Mouse (Mus musculus): Measurements from ENCODE around the gene Il9r. TPM values are rescaled to one million over a fixed set of nuclear protein-coding genes. Genes with fewer than 3 reads are reported as not detected.

Gene Il9r
- polyA plus RNA-seq, 1 experiment from 2014 or later = not detected

DNA sequence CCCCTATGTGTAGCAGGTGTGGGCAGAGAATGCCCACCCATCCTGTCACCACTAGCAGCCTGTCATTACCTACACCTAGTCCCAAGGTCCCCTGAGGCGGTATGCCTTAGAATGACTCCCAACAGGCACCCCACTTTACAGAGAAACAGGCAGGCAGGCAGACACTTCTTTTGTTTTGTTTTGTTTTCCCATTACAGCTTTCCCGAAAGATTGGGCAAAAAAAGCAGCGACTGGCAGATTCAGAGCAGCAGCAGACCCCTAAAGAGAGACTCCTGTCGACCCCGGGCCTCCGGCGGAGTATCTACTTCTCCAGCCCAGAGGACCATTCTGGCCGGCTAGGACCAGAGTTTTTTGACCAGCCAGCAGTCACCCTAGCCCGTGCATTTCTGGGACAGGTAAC lies 27.5 kb upstream of the Il9r start:
- H3K4me1 ChIP-seq (ENCODE audit: insufficient read depth, low read length) = peaks cover 42% of the 10 kb centered on the region
- WGBS = 83% methylated on average over 9 of the region's 9 CpGs
- no peaks in the 10 kb centered on the region for H3K9me3 ChIP-seq (ENCODE audit: low read length)
- 0 out of 2 replicates have a peak overlapping the region, but pooled peaks have one; percentile 72 for H3K4me2 ChIP-seq (replicated peaks; ENCODE audit: low read depth, low read length)
- H3K27ac ChIP-seq (ENCODE audit: low read length) = no peak overlapping the region
- no peak for ATAC-seq (ENCODE audit: low FRiP score, low TSS enrichment)
- no peaks in the 10 kb centered on the region for H3K27me3 ChIP-seq (ENCODE audit: insufficient read depth, low read length)
- no peak overlapping the region for H3K4me3 ChIP-seq (ENCODE audit: low read length)
- no peak overlapping the region; the same call in none of the 2 replicates for H3K9ac ChIP-seq (replicated peaks; ENCODE audit: low read length)
- peaks cover 25% of the 10 kb centered on the region for H3K36me3 ChIP-seq (ENCODE audit: insufficient read depth, low read length)

DNA sequence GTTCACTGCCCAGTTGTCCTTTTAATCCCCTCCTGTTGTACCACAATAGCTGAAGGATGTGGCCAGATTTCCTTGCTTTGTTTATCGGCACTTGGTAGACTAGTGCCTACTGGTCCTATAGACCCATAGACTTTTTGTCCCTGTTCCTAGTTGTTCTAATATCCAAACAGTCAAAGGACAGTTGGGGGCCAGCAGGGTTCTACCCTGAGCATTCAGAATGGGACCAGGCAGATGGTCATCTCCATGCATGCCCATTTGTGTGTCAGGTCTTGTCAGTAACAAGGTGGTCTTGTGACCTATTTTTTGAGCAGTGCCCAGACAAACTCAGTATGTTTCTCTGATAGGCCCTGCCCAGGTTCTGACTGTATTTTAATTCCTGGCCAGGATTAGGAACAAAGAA lies 27.0 kb upstream of the Il9r start:
- peaks cover 46% of the 10 kb centered on the region for H3K4me1 ChIP-seq (ENCODE audit: insufficient read depth, low read length)
- no peak for ATAC-seq (ENCODE audit: low FRiP score, low TSS enrichment)
- peak overlapping the region; percentile 89 for H3K27ac ChIP-seq (ENCODE audit: low read length)
- 50% methylated on average over 1 of the region's 1 CpGs for WGBS
- H3K36me3 ChIP-seq (ENCODE audit: insufficient read depth, low read length) = peaks cover 21% of the 10 kb centered on the region; the same call in 1 of the 2 replicates
- peak overlapping the region; percentile 71 for H3K4me3 ChIP-seq (ENCODE audit: low read length)
- peak overlapping the region; percentile 90 for H3K9ac ChIP-seq (replicated peaks; ENCODE audit: low read length)
- no peaks in the 10 kb centered on the region for H3K27me3 ChIP-seq (ENCODE audit: insufficient read depth, low read length)
- H3K4me2 ChIP-seq (replicated peaks; ENCODE audit: low read depth, low read length) = peak overlapping the region; percentile 72
- H3K9me3 ChIP-seq (ENCODE audit: low read length) = no peaks in the 10 kb centered on the region

DNA sequence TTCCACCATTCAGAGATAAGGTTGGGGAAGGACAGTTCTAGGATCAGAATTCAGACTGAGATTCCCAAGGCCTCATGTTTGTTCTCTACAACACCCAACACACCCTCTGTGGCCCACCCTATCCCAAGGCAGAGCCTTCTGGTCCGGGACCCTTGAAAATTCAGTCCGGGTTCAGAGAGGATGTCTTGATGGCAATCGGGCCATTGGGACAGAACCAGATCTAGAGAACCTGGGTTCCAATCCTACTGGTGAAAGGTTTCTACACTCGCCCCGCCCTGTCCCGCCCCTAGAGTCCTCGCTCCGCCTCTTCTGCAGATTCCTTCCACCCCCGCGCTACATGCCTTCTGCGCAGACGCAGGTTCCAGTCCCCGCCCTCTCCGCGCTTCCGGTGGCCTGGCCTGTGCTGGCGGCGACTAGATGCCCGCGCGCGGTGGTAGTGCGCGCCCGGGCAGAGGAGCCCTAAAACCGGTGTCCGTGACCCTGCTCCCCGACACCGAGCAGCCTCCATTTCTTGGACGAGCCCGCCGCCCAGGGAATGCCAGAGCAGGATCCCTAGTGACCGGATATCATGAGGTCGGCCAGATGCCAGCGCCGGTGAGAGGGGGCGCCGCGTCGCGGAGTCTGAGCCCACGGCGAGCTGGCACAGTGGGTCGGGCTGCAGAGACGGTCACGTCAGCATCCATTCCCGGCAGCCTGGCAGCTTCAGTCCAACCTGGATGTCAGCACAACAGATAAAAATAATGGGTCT lies 26.2 kb upstream of the Il9r start, which contains the start of gene Mpg:
Gene Mpg, plus strand, starts transcription at position 382 of the 748 bp plus-strand sequence.
- Histone ChIP-seq H3K9ac (replicated peaks; ENCODE audit: low read length) (peak within 1 kb of the TSS; percentile 90), H3K9me3 (ENCODE audit: low read length) (no peaks in the 10 kb centered on the region), H3K36me3 (ENCODE audit: insufficient read depth, low read length) (peaks cover 19% of the 10 kb centered on the region; the same call in 1 of the 2 replicates), H3K27ac (ENCODE audit: low read length) (peak within 1 kb of the TSS; percentile 89), H3K27me3 (ENCODE audit: insufficient read depth, low read length) (no peaks in the 10 kb centered on the region), H3K4me2 (replicated peaks; ENCODE audit: low read depth, low read length) (peak within 1 kb of the TSS; percentile 72), H3K4me1 (ENCODE audit: insufficient read depth, low read length) (peaks cover 46% of the 10 kb centered on the region), H3K4me3 (ENCODE audit: low read length) (peak within 1 kb of the TSS; percentile 71)
- 3% methylated on average over 47 of the region's 47 CpGs for WGBS
- peak; percentile 77 for ATAC-seq (ENCODE audit: low FRiP score, low TSS enrichment)

DNA sequence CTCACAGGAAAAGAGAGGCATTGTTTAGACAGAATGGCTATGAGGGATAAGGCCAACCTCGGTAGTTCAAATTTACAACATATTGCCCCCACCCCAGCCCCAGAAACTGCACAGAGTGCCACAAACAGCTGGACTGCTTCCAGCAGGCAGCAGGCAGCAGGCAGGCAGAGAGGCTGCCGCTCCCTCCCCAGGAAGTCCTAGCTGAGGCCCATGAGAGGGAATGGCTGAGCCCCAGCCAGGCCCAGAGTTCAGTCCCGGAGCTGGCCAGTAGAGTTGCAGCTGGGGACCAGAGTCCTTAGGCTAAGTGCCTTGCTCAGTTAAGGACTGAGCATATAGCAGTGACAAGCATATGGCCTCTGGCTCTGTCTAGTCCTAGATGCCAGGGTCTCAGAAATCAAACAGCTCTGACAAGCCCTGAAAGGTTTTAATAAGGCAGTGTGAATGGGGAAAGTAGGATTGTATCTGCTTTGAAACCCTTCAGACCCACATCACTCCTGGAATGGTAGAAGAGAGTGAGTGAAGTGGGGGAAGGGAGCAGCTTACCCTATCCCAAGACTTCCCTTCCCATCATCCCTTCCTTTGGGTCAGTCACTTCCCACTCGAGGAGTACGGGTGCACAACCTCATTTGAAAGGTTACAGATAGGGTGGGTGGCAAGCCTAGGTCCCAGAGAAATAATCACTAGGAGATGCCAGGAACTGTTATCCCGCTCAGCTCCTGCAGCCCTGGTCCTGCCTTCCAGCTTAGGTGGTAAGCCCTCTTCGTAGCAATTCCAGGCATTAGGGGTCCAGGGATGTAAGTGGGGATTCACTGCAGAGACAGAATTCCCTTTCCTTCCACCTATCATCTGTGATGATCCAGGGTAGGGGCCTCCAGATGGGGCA lies 25.4 kb upstream of the Il9r start:
- peak overlapping the region; percentile 89 for H3K27ac ChIP-seq (ENCODE audit: low read length)
- WGBS = 54% methylated on average over 7 of the region's 7 CpGs
- no peaks in the 10 kb centered on the region for H3K9me3 ChIP-seq (ENCODE audit: low read length)
- ATAC-seq (ENCODE audit: low FRiP score, low TSS enrichment) = no peak
- H3K9ac ChIP-seq (replicated peaks; ENCODE audit: low read length) = peak overlapping the region; percentile 22; the same call in 1 of the 2 replicates
- peaks cover 54% of the 10 kb centered on the region for H3K4me1 ChIP-seq (ENCODE audit: insufficient read depth, low read length)
- H3K27me3 ChIP-seq (ENCODE audit: insufficient read depth, low read length) = no peaks in the 10 kb centered on the region
- no peak overlapping the region for H3K4me3 ChIP-seq (ENCODE audit: low read length)
- peak overlapping the region; percentile 14 for H3K4me2 ChIP-seq (replicated peaks; ENCODE audit: low read depth, low read length)
- peaks cover 13% of the 10 kb centered on the region; the same call in 1 of the 2 replicates for H3K36me3 ChIP-seq (ENCODE audit: insufficient read depth, low read length)

DNA sequence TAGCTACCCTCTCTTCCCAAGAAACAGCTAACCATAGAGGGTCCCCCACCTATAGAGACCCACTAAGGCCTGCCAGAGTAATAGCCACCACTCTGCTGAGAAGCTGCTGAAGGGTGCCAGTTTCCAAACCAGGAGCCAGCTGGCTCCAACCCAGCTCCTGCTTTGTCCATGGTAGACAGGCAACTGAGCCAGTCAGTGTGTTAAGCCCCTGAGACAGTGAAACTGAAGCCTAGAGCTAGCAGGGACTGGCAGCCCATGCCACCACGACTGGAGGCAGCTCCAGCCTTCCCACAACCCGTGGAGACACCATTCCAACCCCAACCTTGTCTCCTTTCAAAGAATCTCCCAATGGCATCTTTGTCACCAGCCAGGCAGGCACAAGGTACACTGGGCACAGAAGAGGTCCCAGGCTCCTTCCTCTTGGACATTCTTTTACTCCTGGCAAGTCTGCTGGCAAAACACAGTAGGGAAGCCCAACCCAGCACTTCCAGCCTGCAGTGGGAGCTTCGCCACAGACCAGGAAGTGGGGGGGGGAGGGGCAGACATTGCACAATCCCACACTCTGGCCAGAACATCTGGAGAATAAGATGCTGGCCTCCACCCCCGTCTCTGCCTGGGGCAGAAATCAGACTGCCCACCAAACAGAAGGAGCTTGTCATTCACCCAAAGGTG lies 24.5 kb upstream of the Il9r start:
- Histone ChIP-seq H3K4me2 (replicated peaks; ENCODE audit: low read depth, low read length) (peak overlapping the region; percentile 14), H3K4me3 (ENCODE audit: low read length) (no peak overlapping the region), H3K27ac (ENCODE audit: low read length) (peak overlapping the region; percentile 89), H3K4me1 (ENCODE audit: insufficient read depth, low read length) (peaks cover 61% of the 10 kb centered on the region), H3K9me3 (ENCODE audit: low read length) (no peaks in the 10 kb centered on the region), H3K36me3 (ENCODE audit: insufficient read depth, low read length) (peaks cover 8% of the 10 kb centered on the region; the same call in 1 of the 2 replicates), H3K9ac (replicated peaks; ENCODE audit: low read length) (no peak overlapping the region), H3K27me3 (ENCODE audit: insufficient read depth, low read length) (no peaks in the 10 kb centered on the region)
- 19% methylated on average over 4 of the region's 4 CpGs for WGBS
- no peak for ATAC-seq (ENCODE audit: low FRiP score, low TSS enrichment)

DNA sequence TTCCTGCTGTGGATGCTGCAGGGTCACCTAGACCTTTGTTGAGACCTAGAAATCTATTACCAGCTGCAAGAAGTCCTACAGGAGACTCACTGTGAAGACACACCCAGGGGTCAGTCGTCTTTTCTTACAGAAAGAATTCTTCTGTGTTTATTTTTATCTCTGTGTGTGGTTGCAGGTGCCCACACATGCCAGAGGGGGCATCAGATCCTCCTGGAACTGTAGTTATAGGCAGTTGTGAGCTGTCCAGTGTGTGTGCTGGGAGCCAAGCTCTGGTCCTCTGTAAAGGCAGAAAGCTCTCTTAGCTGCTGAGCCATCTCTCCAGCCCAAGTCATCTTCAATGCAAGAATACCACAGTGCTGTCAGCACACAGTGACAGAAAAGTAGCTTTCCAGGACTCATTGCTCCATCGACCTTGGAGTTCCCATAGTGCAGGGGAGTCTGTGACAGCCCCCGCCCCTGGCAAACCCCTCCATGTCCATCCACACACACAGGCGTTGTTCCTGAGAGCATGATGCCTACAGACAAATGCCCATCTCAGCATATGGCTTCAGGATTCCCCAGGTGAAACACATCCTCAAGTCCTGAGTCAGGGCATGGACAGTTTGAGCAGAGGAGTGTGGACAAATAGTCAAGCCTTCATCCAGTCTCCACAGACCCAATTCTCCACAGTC lies 23.4 kb upstream of the Il9r start:
- Histone ChIP-seq H3K9ac (replicated peaks; ENCODE audit: low read length) (no peak overlapping the region), H3K27ac (ENCODE audit: low read length) (no peak overlapping the region; the same call in 1 of the 2 replicates), H3K9me3 (ENCODE audit: low read length) (no peaks in the 10 kb centered on the region), H3K4me2 (replicated peaks; ENCODE audit: low read depth, low read length) (no peak overlapping the region), H3K4me1 (ENCODE audit: insufficient read depth, low read length) (peaks cover 65% of the 10 kb centered on the region), H3K4me3 (ENCODE audit: low read length) (no peak overlapping the region), H3K27me3 (ENCODE audit: insufficient read depth, low read length) (no peaks in the 10 kb centered on the region), H3K36me3 (ENCODE audit: insufficient read depth, low read length) (peaks cover 8% of the 10 kb centered on the region; the same call in 1 of the 2 replicates)
- no peak for ATAC-seq (ENCODE audit: low FRiP score, low TSS enrichment)
- WGBS = 74% methylated on average over 4 of the region's 4 CpGs

DNA sequence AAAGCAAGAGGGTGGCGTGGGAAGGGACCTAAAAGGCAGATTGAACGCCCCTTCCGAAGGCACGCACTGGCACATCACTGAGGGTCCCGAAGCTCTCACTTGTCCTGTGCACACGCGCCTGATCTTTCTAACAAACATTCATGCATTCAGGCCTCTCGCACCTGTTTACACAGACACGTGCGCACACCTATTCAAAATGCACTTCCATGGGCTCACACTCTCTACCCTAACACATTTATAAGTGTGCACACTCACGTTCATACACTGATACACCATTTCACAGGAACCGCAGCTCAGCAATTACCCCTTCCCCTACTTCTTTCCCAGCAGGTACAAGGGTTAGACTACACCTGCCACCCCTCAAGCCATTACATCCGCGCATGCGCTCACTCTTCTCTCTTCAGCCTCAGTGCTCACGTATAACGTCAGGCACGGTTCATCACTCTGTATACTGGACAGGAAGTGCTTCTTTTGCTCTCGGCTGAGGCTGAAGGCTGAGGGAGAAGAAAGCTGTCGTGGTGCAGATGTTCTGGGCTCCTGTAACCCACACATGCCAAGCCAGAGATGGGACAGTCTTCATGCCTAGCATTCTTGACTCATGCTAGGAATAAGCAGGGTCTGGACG lies 22.6 kb upstream of the Il9r start:
- H3K27me3 ChIP-seq (ENCODE audit: insufficient read depth, low read length) = no peaks in the 10 kb centered on the region
- H3K27ac ChIP-seq (ENCODE audit: low read length) = peak overlapping the region; percentile 87
- peak overlapping the region; percentile 69 for H3K4me2 ChIP-seq (replicated peaks; ENCODE audit: low read depth, low read length)
- peak overlapping the region; percentile 80 for H3K4me3 ChIP-seq (ENCODE audit: low read length)
- no peaks in the 10 kb centered on the region for H3K9me3 ChIP-seq (ENCODE audit: low read length)
- WGBS = 5% methylated on average over 21 of the region's 21 CpGs
- peaks cover 5% of the 10 kb centered on the region; the same call in 1 of the 2 replicates for H3K36me3 ChIP-seq (ENCODE audit: insufficient read depth, low read length)
- no peak for ATAC-seq (ENCODE audit: low FRiP score, low TSS enrichment)
- peak overlapping the region; percentile 92 for H3K9ac ChIP-seq (replicated peaks; ENCODE audit: low read length)
- H3K4me1 ChIP-seq (ENCODE audit: insufficient read depth, low read length) = peaks cover 61% of the 10 kb centered on the region

DNA sequence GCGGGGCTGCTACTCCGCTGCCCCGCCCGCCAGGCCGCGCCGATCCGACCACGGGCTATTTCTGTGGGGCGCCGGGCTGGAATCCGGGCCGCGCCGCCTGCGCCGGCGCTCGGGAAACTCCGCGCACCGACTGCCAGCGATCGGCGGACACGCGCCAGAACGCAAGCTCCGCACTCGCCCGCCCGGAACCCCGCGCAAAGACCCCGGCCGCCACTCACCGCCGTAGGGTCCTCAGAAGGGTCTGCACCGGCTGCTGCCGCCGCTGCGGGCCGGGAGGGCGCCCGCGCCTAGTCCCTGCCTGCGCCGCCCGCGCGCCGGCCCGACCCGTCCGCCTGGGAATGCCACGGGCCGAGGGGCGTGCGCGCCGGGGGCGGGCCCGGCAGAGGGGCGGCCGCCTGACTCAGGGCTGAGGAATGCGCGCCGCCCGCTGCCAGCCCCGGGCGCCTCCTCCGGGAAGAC lies 21.9 kb upstream of the Il9r start, which contains the start of gene Rhbdf1:
Gene Rhbdf1, minus strand, starts transcription at position 350 of the 459 bp plus-strand sequence.
- 0% methylated on average over 56 of the region's 72 CpGs for WGBS
- Histone ChIP-seq H3K4me3 (ENCODE audit: low read length) (peak within 1 kb of the TSS; percentile 80), H3K9ac (replicated peaks; ENCODE audit: low read length) (peak within 1 kb of the TSS; percentile 92), H3K4me2 (replicated peaks; ENCODE audit: low read depth, low read length) (peak within 1 kb of the TSS; percentile 69), H3K27ac (ENCODE audit: low read length) (peak within 1 kb of the TSS; percentile 87), H3K27me3 (ENCODE audit: insufficient read depth, low read length) (no peaks in the 10 kb centered on the region), H3K36me3 (ENCODE audit: insufficient read depth, low read length) (peaks cover 5% of the 10 kb centered on the region; the same call in 1 of the 2 replicates), H3K4me1 (ENCODE audit: insufficient read depth, low read length) (peaks cover 57% of the 10 kb centered on the region), H3K9me3 (ENCODE audit: low read length) (no peaks in the 10 kb centered on the region)
- ATAC-seq (ENCODE audit: low FRiP score, low TSS enrichment) = peak; percentile 64
